Mouse (Mus musculus): ENCODE measurements around the gene Sik2. TPM values are rescaled to one million over a fixed set of nuclear protein-coding genes. Genes with fewer than 3 reads are reported as not detected.

Gene Sik2
- 14.9 and 16.2 TPM in 2 replicates for polyA plus RNA-seq (2016; fragmentation: Nextera tagmentation; extraction: Ambion mirVana)

DNA sequence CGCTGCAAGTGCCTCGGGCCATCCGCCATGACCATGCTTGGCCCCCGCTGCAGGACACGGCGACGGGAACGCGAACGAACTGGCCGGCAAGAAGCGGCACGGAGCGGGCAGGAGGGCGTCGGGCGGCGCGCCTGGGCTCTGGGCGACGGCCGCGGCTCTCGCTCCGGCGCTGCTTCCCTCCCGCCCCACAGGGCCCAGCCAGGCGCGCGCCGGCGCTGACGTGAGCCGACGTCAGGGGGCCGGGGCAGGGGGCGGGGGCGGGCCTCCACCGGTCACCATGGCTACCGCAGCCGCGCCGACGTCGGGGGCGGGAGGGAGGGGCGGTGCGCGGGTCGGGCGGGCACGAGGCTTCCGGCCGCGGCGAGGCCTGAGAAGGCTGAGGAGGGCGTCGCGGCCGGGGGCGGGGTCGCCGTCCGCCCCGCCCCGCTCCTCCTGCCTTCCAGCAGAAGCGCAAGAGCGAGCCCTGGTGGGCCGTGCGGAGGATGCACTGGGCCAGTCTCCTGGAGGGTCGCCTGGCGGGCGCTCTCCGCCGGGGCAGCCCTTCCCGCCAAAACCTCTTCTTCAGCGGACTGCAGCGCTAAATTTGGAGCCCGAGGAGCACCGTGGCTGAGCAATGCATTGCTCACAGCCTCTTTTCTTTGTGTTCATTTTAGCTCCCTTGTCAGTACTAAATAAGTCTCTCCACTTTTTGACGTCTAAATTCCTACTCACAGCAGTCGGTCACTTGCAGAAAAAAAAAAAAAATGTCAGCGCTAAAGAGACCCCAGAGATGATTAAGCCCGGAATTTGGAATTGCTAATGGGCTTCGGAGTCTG is at the start of gene Sik2:
Gene Sik2 (minus strand): TSS at position 233 of the 815 bp plus-strand sequence.
- Histone ChIP-seq H3K9ac (peak within 1 kb of the TSS; percentile 87), H3K9me3 (no peaks in the 10 kb centered on the region), H3K4me1 (peaks cover 13% of the 10 kb centered on the region), H3K27ac (peak within 1 kb of the TSS; percentile 81), H3K36me3 (replicated peaks) (no peaks in the 10 kb centered on the region), H3K4me3 (replicated peaks) (peak within 1 kb of the TSS; percentile 86), H3K27me3 (0 out of 2 replicates have a peak, but pooled peaks cover 4% of the 10 kb centered on the region), H3K4me2 (peak within 1 kb of the TSS; percentile 82)
- ATAC-seq (ENCODE audit: low FRiP score), result peak; percentile 98
- WGBS, result under 1% methylated on average over 79 of the region's 85 CpGs

GRCm38 (mm10) chr9:51056360-51057324 is 47.8 kb upstream of the Sik2 start:
- Histone ChIP-seq H3K27me3 (no peaks in the 10 kb centered on the region), H3K4me2 (no peak overlapping the region), H3K27ac (no peak overlapping the region), H3K9ac (no peak overlapping the region), H3K9me3 (no peaks in the 10 kb centered on the region), H3K4me1 (no peaks in the 10 kb centered on the region), H3K4me3 (replicated peaks) (no peak overlapping the region), H3K36me3 (replicated peaks) (no peaks in the 10 kb centered on the region)
- ATAC-seq (ENCODE audit: low FRiP score), result no peak
- WGBS, result 70% methylated on average over 3 of the region's 3 CpGs

- no peaks in the 10 kb centered on the region for H3K9me3 ChIP-seq
- H3K27ac ChIP-seq, result no peak overlapping the region
- 71% methylated on average over 3 of the region's 3 CpGs for WGBS
- no peak overlapping the region for H3K4me3 ChIP-seq (replicated peaks)
- no peak overlapping the region for H3K4me2 ChIP-seq
- no peak overlapping the region for H3K9ac ChIP-seq
- H3K36me3 ChIP-seq (replicated peaks), result no peaks in the 10 kb centered on the region
- H3K27me3 ChIP-seq, result no peaks in the 10 kb centered on the region
- H3K4me1 ChIP-seq, result no peaks in the 10 kb centered on the region
- ATAC-seq (ENCODE audit: low FRiP score), result no peak
These were observed 43.3 kb upstream of the Sik2 start for GRCm38 (mm10) chr9:51052180-51052579.

- no peaks in the 10 kb centered on the region for H3K9me3 ChIP-seq
- H3K4me1 ChIP-seq, result no peaks in the 10 kb centered on the region
- no peak for ATAC-seq (ENCODE audit: low FRiP score)
- 87% methylated on average over 6 of the region's 6 CpGs for WGBS
- no peak overlapping the region for H3K27ac ChIP-seq
- no peak overlapping the region for H3K9ac ChIP-seq
- H3K27me3 ChIP-seq, result no peaks in the 10 kb centered on the region
- no peak overlapping the region for H3K4me3 ChIP-seq (replicated peaks)
- H3K36me3 ChIP-seq (replicated peaks), result no peaks in the 10 kb centered on the region
- H3K4me2 ChIP-seq, result no peak overlapping the region
These were observed 33.3 kb upstream of the Sik2 start for GRCm38 (mm10) chr9:51042136-51042535.

GRCm38 (mm10) chr9:51041491-51041980 is 32.7 kb upstream of the Sik2 start:
- Histone ChIP-seq H3K36me3 (replicated peaks) (no peaks in the 10 kb centered on the region), H3K9ac (no peak overlapping the region), H3K4me2 (no peak overlapping the region), H3K27me3 (no peaks in the 10 kb centered on the region), H3K9me3 (no peaks in the 10 kb centered on the region), H3K4me3 (replicated peaks) (no peak overlapping the region), H3K4me1 (no peaks in the 10 kb centered on the region), H3K27ac (no peak overlapping the region)
- 89% methylated on average over 7 of the region's 7 CpGs for WGBS
- ATAC-seq (ENCODE audit: low FRiP score), result no peak

GRCm38 (mm10) chr9:51032785-51033529 is 24.1 kb upstream of the Sik2 start:
- Histone ChIP-seq H3K4me3 (replicated peaks) (no peak overlapping the region), H3K4me2 (no peak overlapping the region), H3K4me1 (no peaks in the 10 kb centered on the region), H3K9ac (no peak overlapping the region), H3K27me3 (no peaks in the 10 kb centered on the region), H3K9me3 (no peaks in the 10 kb centered on the region), H3K36me3 (replicated peaks) (no peaks in the 10 kb centered on the region), H3K27ac (no peak overlapping the region)
- 82% methylated on average over 3 of the region's 3 CpGs for WGBS
- ATAC-seq (ENCODE audit: low FRiP score), result no peak

DNA sequence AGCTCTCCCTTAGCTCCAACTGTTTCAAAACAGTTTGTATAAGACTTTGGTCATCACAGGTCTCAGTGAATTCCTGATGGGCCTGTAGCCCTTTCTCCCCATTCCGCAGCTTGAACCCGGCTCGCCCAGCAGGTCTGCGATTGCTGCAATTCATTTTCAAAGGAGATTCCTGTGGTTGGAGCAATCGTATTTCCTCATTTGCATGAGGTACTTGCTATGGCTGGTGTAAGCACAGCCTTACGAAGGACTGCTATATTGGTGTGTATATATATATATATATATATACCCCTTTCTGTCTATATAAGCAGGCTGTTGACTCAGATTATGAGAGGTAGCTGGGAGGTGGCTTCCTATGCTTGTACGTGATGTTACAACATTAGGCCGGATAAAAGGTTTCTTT is 23.4 kb upstream of the Sik2 start:
- WGBS, result 79% methylated on average over 8 of the region's 8 CpGs
- Histone ChIP-seq H3K36me3 (replicated peaks) (no peaks in the 10 kb centered on the region), H3K9me3 (no peaks in the 10 kb centered on the region), H3K4me2 (no peak overlapping the region), H3K4me1 (no peaks in the 10 kb centered on the region), H3K4me3 (replicated peaks) (no peak overlapping the region), H3K9ac (no peak overlapping the region), H3K27me3 (no peaks in the 10 kb centered on the region), H3K27ac (no peak overlapping the region)
- ATAC-seq (ENCODE audit: low FRiP score), result no peak

DNA sequence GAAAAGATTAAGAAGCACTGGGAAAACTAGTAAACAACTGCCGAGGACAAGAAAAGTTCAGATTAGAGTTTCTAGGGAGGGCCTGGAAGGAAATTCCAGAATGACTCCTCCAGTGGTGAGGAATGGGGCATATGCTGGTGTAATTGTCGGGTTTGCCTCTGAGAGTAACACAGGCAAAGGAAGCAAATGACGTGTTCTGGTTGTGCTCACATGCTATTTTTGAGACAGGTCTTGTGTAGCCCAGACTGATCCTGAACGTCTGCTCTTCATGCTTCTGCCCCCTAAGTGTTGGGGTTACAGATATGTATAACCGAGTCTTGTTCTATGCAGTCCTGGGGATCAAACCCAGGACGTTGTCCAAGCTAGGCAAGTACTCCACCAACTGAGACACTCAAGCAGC is 22.7 kb upstream of the Sik2 start:
- no peaks in the 10 kb centered on the region for H3K27me3 ChIP-seq
- WGBS, result 80% methylated on average over 6 of the region's 6 CpGs
- ATAC-seq (ENCODE audit: low FRiP score), result no peak
- no peaks in the 10 kb centered on the region for H3K4me1 ChIP-seq
- no peak overlapping the region for H3K9ac ChIP-seq
- no peak overlapping the region for H3K4me3 ChIP-seq (replicated peaks)
- no peak overlapping the region for H3K27ac ChIP-seq
- no peaks in the 10 kb centered on the region for H3K36me3 ChIP-seq (replicated peaks)
- H3K4me2 ChIP-seq, result no peak overlapping the region
- no peaks in the 10 kb centered on the region for H3K9me3 ChIP-seq

DNA sequence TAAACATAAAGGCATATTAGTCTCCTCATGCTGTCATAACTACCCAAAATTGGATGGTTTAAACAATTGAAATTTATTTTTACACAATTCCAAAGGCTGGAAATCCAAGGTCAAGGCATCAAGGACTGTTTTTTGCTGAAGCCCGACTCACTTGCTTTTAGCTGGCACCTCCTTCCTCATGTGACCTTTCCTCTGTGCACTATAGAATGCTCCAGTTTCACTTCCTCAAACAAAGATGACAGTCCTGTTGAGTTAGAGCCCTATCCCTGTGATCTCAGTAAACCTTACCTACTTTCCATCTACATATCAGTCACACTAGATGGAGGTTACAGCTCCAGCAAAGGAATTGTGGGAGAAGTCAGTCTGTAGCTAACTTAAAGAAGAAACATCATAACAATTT is 21.3 kb upstream of the Sik2 start:
- H3K27ac ChIP-seq, result no peak overlapping the region
- H3K4me2 ChIP-seq, result no peak overlapping the region
- no peaks in the 10 kb centered on the region for H3K4me1 ChIP-seq
- no peak overlapping the region for H3K4me3 ChIP-seq (replicated peaks)
- H3K27me3 ChIP-seq, result no peaks in the 10 kb centered on the region
- no peaks in the 10 kb centered on the region for H3K9me3 ChIP-seq
- H3K36me3 ChIP-seq (replicated peaks), result no peaks in the 10 kb centered on the region
- 54% methylated on average over 1 of the region's 1 CpGs for WGBS
- no peak overlapping the region for H3K9ac ChIP-seq
- no peak for ATAC-seq (ENCODE audit: low FRiP score)

DNA sequence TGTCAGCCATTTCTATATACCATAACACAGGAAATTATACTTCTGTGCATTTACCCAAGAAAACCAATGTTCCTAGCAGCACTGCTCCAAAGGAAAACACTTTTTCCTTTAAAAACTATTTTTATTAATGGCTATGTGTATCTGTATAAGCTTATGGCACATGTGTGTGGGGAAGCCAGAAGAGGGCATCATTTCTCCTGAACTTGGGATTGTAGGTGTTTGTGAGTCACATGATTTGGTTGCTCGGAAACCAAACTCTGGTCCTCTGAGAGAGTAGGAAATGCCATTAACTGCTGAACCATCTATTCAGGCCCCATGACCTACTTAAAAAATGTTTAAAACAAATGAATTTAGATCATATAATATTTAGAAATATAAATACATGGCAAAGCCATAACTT is 18.1 kb upstream of the Sik2 start:
- 79% methylated on average over 1 of the region's 1 CpGs for WGBS
- H3K4me3 ChIP-seq (replicated peaks), result no peak overlapping the region
- no peak overlapping the region for H3K9ac ChIP-seq
- no peaks in the 10 kb centered on the region for H3K36me3 ChIP-seq (replicated peaks)
- no peaks in the 10 kb centered on the region for H3K9me3 ChIP-seq
- H3K27me3 ChIP-seq, result no peaks in the 10 kb centered on the region
- no peaks in the 10 kb centered on the region for H3K4me1 ChIP-seq
- H3K4me2 ChIP-seq, result no peak overlapping the region
- H3K27ac ChIP-seq, result no peak overlapping the region
- no peak for ATAC-seq (ENCODE audit: low FRiP score)

- H3K27me3 ChIP-seq, result no peaks in the 10 kb centered on the region
- H3K4me3 ChIP-seq (replicated peaks), result no peak overlapping the region
- H3K9ac ChIP-seq, result no peak overlapping the region
- H3K4me1 ChIP-seq, result no peaks in the 10 kb centered on the region
- no peak overlapping the region for H3K27ac ChIP-seq
- ATAC-seq (ENCODE audit: low FRiP score), result no peak
- WGBS, result 87% methylated on average over 4 of the region's 4 CpGs
- no peaks in the 10 kb centered on the region for H3K9me3 ChIP-seq
- H3K36me3 ChIP-seq (replicated peaks), result no peaks in the 10 kb centered on the region
- H3K4me2 ChIP-seq, result no peak overlapping the region
These were observed 12.4 kb upstream of the Sik2 start for GRCm38 (mm10) chr9:51021123-51021795.

Data from forebrain, embryonic 12.5 days (tissue).